Mouse (Mus musculus): ENCODE measurements at regions not wholly inside any gene's neighbourhood (a gene's known extent, or its start where the extent isn't known, plus 50 kb on each side); places are given as distances from the start of the nearest gene placed in this dataset.
A peak's percentile ranks its signal among the peaks of the same experiment; 100 is the strongest.

- H3K27ac ChIP-seq, result no peak overlapping the region
- H3K9ac ChIP-seq, result no peak overlapping the region
- H3K36me3 ChIP-seq, result no peaks in the 10 kb centered on the region
- no peaks in the 10 kb centered on the region for H3K4me1 ChIP-seq
- no peaks in the 10 kb centered on the region for H3K9me3 ChIP-seq
- 10% methylated on average over 13 of the region's 13 CpGs for WGBS
- H3K4me3 ChIP-seq, result no peak overlapping the region
- H3K27me3 ChIP-seq (replicated peaks), result no peaks in the 10 kb centered on the region
- peak overlapping the region; percentile 31 for H3K4me2 ChIP-seq (replicated peaks)
- ATAC-seq (ENCODE audit: low FRiP score, low read depth), result peak; percentile 89
These were observed 194.6 kb upstream of the Ednrb start for GRCm38 (mm10) chr14:104038628-104039325.

GRCm38 (mm10) chr14:104033606-104034005 is 189.4 kb upstream of the Ednrb start:
- no peak overlapping the region for H3K4me3 ChIP-seq
- H3K4me1 ChIP-seq, result peaks cover 9% of the 10 kb centered on the region; the same call in 1 of the 2 replicates
- no peak overlapping the region for H3K9ac ChIP-seq
- no peaks in the 10 kb centered on the region for H3K36me3 ChIP-seq
- WGBS, result 47% methylated on average over 1 of the region's 1 CpGs
- H3K27me3 ChIP-seq (replicated peaks), result no peaks in the 10 kb centered on the region
- H3K4me2 ChIP-seq (replicated peaks), result no peak overlapping the region
- no peaks in the 10 kb centered on the region for H3K9me3 ChIP-seq
- no peak overlapping the region for H3K27ac ChIP-seq
- no peak for ATAC-seq (ENCODE audit: low FRiP score, low read depth)

GRCm38 (mm10) chr14:104030784-104031470 is 186.7 kb upstream of the Ednrb start:
- 45% methylated on average over 11 of the region's 11 CpGs for WGBS
- Histone ChIP-seq H3K4me2 (replicated peaks) (no peak overlapping the region), H3K9ac (no peak overlapping the region), H3K4me3 (no peak overlapping the region), H3K4me1 (peaks cover 13% of the 10 kb centered on the region; the same call in 1 of the 2 replicates), H3K9me3 (no peaks in the 10 kb centered on the region), H3K27ac (no peak overlapping the region), H3K27me3 (replicated peaks) (no peaks in the 10 kb centered on the region), H3K36me3 (no peaks in the 10 kb centered on the region)
- ATAC-seq (ENCODE audit: low FRiP score, low read depth), result no peak

- H3K9ac ChIP-seq, result no peak overlapping the region
- H3K4me3 ChIP-seq, result no peak overlapping the region
- no peak overlapping the region for H3K27ac ChIP-seq
- peak overlapping the region; percentile 34; the same call in 1 of the 2 replicates for H3K4me2 ChIP-seq (replicated peaks)
- no peaks in the 10 kb centered on the region for H3K9me3 ChIP-seq
- 29% methylated on average over 20 of the region's 20 CpGs for WGBS
- no peaks in the 10 kb centered on the region for H3K27me3 ChIP-seq (replicated peaks)
- no peaks in the 10 kb centered on the region for H3K36me3 ChIP-seq
- peaks cover 13% of the 10 kb centered on the region; the same call in 1 of the 2 replicates for H3K4me1 ChIP-seq
- ATAC-seq (ENCODE audit: low FRiP score, low read depth), result no peak
These were observed 185.7 kb upstream of the Ednrb start for GRCm38 (mm10) chr14:104029668-104030530.

- no peak overlapping the region for H3K4me2 ChIP-seq (replicated peaks)
- no peaks in the 10 kb centered on the region for H3K36me3 ChIP-seq
- H3K27me3 ChIP-seq (replicated peaks), result no peaks in the 10 kb centered on the region
- no peak overlapping the region for H3K27ac ChIP-seq
- H3K9me3 ChIP-seq, result no peaks in the 10 kb centered on the region
- peaks cover 13% of the 10 kb centered on the region; the same call in 1 of the 2 replicates for H3K4me1 ChIP-seq
- H3K4me3 ChIP-seq, result no peak overlapping the region
- H3K9ac ChIP-seq, result no peak overlapping the region
- 81% methylated on average over 8 of the region's 8 CpGs for WGBS
- ATAC-seq (ENCODE audit: low FRiP score, low read depth), result no peak
These were observed 183.7 kb upstream of the Ednrb start for GRCm38 (mm10) chr14:104027900-104028285.

- Histone ChIP-seq H3K27me3 (replicated peaks) (no peaks in the 10 kb centered on the region), H3K9me3 (no peaks in the 10 kb centered on the region), H3K9ac (no peak overlapping the region), H3K4me1 (peaks cover 13% of the 10 kb centered on the region; the same call in 1 of the 2 replicates), H3K36me3 (no peaks in the 10 kb centered on the region), H3K4me2 (replicated peaks) (peak overlapping the region; percentile 9; the same call in 1 of the 2 replicates), H3K4me3 (no peak overlapping the region), H3K27ac (no peak overlapping the region)
- ATAC-seq (ENCODE audit: low FRiP score, low read depth), result peak; percentile 74
- WGBS, result 21% methylated on average over 17 of the region's 17 CpGs
These were observed 183.1 kb upstream of the Ednrb start for GRCm38 (mm10) chr14:104027077-104027899.

GRCm38 (mm10) chr14:104008538-104008937 is 164.3 kb upstream of the Ednrb start:
- H3K9ac ChIP-seq, result no peak overlapping the region
- ATAC-seq (ENCODE audit: low FRiP score, low read depth), result no peak
- no peak overlapping the region for H3K27ac ChIP-seq
- no peaks in the 10 kb centered on the region for H3K9me3 ChIP-seq
- no peak overlapping the region for H3K4me2 ChIP-seq (replicated peaks)
- 90% methylated on average over 1 of the region's 1 CpGs for WGBS
- H3K27me3 ChIP-seq (replicated peaks), result no peaks in the 10 kb centered on the region
- no peak overlapping the region for H3K4me3 ChIP-seq
- H3K36me3 ChIP-seq, result no peaks in the 10 kb centered on the region
- H3K4me1 ChIP-seq, result no peaks in the 10 kb centered on the region

GRCm38 (mm10) chr14:104006426-104006825 is 162.2 kb upstream of the Ednrb start:
- Histone ChIP-seq H3K36me3 (no peaks in the 10 kb centered on the region), H3K4me1 (no peaks in the 10 kb centered on the region), H3K9me3 (no peaks in the 10 kb centered on the region), H3K4me3 (no peak overlapping the region), H3K27ac (no peak overlapping the region), H3K27me3 (replicated peaks) (no peaks in the 10 kb centered on the region), H3K4me2 (replicated peaks) (no peak overlapping the region), H3K9ac (no peak overlapping the region)
- ATAC-seq (ENCODE audit: low FRiP score, low read depth), result no peak
- WGBS, result 93% methylated on average over 4 of the region's 4 CpGs

GRCm38 (mm10) chr14:104005132-104005531 is 160.9 kb upstream of the Ednrb start:
- ATAC-seq (ENCODE audit: low FRiP score, low read depth), result no peak
- Histone ChIP-seq H3K9ac (no peak overlapping the region), H3K4me1 (no peaks in the 10 kb centered on the region), H3K4me2 (replicated peaks) (no peak overlapping the region), H3K9me3 (no peaks in the 10 kb centered on the region), H3K36me3 (no peaks in the 10 kb centered on the region), H3K4me3 (no peak overlapping the region), H3K27me3 (replicated peaks) (no peaks in the 10 kb centered on the region), H3K27ac (no peak overlapping the region)
- 73% methylated on average over 2 of the region's 2 CpGs for WGBS

GRCm38 (mm10) chr14:104002421-104002820 is 158.2 kb upstream of the Ednrb start:
- Histone ChIP-seq H3K27me3 (replicated peaks) (no peaks in the 10 kb centered on the region), H3K9me3 (no peaks in the 10 kb centered on the region), H3K4me1 (no peaks in the 10 kb centered on the region), H3K9ac (no peak overlapping the region), H3K36me3 (no peaks in the 10 kb centered on the region), H3K4me2 (replicated peaks) (no peak overlapping the region), H3K27ac (no peak overlapping the region), H3K4me3 (no peak overlapping the region)
- no peak for ATAC-seq (ENCODE audit: low FRiP score, low read depth)
- WGBS, result 83% methylated on average over 1 of the region's 1 CpGs

GRCm38 (mm10) chr14:103990418-103990817 is 146.2 kb upstream of the Ednrb start:
- H3K4me1 ChIP-seq, result no peaks in the 10 kb centered on the region
- no peak overlapping the region for H3K27ac ChIP-seq
- no peak overlapping the region for H3K9ac ChIP-seq
- ATAC-seq (ENCODE audit: low FRiP score, low read depth), result no peak
- H3K36me3 ChIP-seq, result no peaks in the 10 kb centered on the region
- H3K4me2 ChIP-seq (replicated peaks), result no peak overlapping the region
- WGBS, result 87% methylated on average over 3 of the region's 3 CpGs
- H3K27me3 ChIP-seq (replicated peaks), result no peaks in the 10 kb centered on the region
- H3K4me3 ChIP-seq, result no peak overlapping the region
- no peaks in the 10 kb centered on the region for H3K9me3 ChIP-seq
